18 mouse cellular contexts compared by ENCODE assay signal in genomic region chr17:67213711-67214110, GRCm38 (mm10).
DNase-seq lines count a peak whose midpoint lies in the region; ATAC-seq lines count a peak whose summit lies in the region.
"Had no signal": no experiment of that assay in that cellular context is flagged by ENCODE, and none has a peak within 500 bp of the region (broad histone marks: within the 10 kb centered on the region; RNA-seq: fewer than 3 reads in every experiment).

No protein-coding gene starts in this region.

- H3K27ac ChIP-seq in heart, embryonic 11.5 days (ENCODE audit: low read depth, low read length): no peak overlapping the region
- no peak overlapping the region for H3K27ac ChIP-seq in kidney, embryonic 16.5 days (ENCODE audit: low read length)
- H3K27ac ChIP-seq in forebrain, embryonic 11.5 days (ENCODE audit: low read depth, low read length): no peak overlapping the region
- H3K27ac ChIP-seq: embryonic facial prominence, embryonic 12.5 days; forebrain, embryonic 15.5 days; limb, embryonic 15.5 days; lung, embryonic 15.5 days; stomach, postnatal 0 days had no signal

- H3K4me1 ChIP-seq in heart, embryonic 11.5 days (ENCODE audit: control insufficient read depth, insufficient read depth, low read length): peaks cover 9% of the 10 kb centered on the region
- peaks cover 14% of the 10 kb centered on the region for H3K4me1 ChIP-seq in kidney, embryonic 16.5 days (ENCODE audit: insufficient read depth, low read length)
- no peaks in the 10 kb centered on the region; the same call in 1 of the 2 replicates for H3K4me1 ChIP-seq in forebrain, embryonic 11.5 days (replicated peaks; ENCODE audit: control insufficient read depth, insufficient read depth, low read length)
- H3K4me1 ChIP-seq: megakaryocyte, embryonic 14.5 days had no signal

- H3K27me3 ChIP-seq in heart, embryonic 11.5 days (ENCODE audit: control insufficient read depth, insufficient read depth, low read length): no peaks in the 10 kb centered on the region
- H3K27me3 ChIP-seq in kidney, embryonic 16.5 days (ENCODE audit: insufficient read depth, low read length): no peaks in the 10 kb centered on the region
- no peaks in the 10 kb centered on the region for H3K27me3 ChIP-seq in forebrain, embryonic 11.5 days (ENCODE audit: control insufficient read depth, insufficient read depth, low read length)
- H3K27me3 ChIP-seq: embryonic facial prominence, embryonic 12.5 days; forebrain, embryonic 15.5 days; limb, embryonic 15.5 days; lung, embryonic 15.5 days; megakaryocyte, embryonic 14.5 days had no signal

- no peak overlapping the region for H3K4me2 ChIP-seq in heart, embryonic 11.5 days
- H3K4me2 ChIP-seq in kidney, embryonic 16.5 days (replicated peaks; ENCODE audit: low read depth, low read length): no peak overlapping the region
- no peak overlapping the region for H3K4me2 ChIP-seq in forebrain, embryonic 11.5 days (ENCODE audit: low read depth, low read length, severe bottlenecking)
- H3K4me2 ChIP-seq: embryonic facial prominence, embryonic 12.5 days; forebrain, embryonic 15.5 days; limb, embryonic 15.5 days; lung, embryonic 15.5 days had no signal

- no peak overlapping the region for H3K4me3 ChIP-seq in heart, embryonic 11.5 days (ENCODE audit: low read depth, low read length)
- no peak overlapping the region for H3K4me3 ChIP-seq in kidney, embryonic 16.5 days (ENCODE audit: low read length)
- no peak overlapping the region for H3K4me3 ChIP-seq in forebrain, embryonic 11.5 days (ENCODE audit: low read depth, low read length)
- H3K4me3 ChIP-seq: embryonic facial prominence, embryonic 12.5 days; forebrain, embryonic 15.5 days; limb, embryonic 15.5 days; lung, embryonic 15.5 days; megakaryocyte, embryonic 14.5 days had no signal

- 23% methylated on average over 3 of the region's 3 CpGs for WGBS in heart, embryonic 11.5 days (ENCODE audit: insufficient replicate concordance)
- WGBS in kidney, embryonic 16.5 days: 21% methylated on average over 3 of the region's 3 CpGs
- 30% methylated on average over 3 of the region's 3 CpGs for WGBS in forebrain, embryonic 11.5 days

- no peak for ATAC-seq in heart, embryonic 11.5 days (replicated peaks; ENCODE audit: insufficient number of reproducible peaks, low FRiP score, low TSS enrichment)
- ATAC-seq in kidney, embryonic 16.5 days (ENCODE audit: low FRiP score, low TSS enrichment): no peak
- no peak for ATAC-seq in erythroid progenitor cell, adult 5-6 weeks (replicated peaks; ENCODE audit: low FRiP score, poor library complexity, severe bottlenecking)
- no peak for ATAC-seq in forebrain, embryonic 11.5 days (replicated peaks; ENCODE audit: low FRiP score)
- ATAC-seq: CD4-positive, CD25-positive, alpha-beta regulatory T cell, adult 4 months; forebrain, embryonic 15.5 days; intestine, postnatal 0 days had no signal

- no peaks in the 10 kb centered on the region for H3K9me3 ChIP-seq in heart, embryonic 11.5 days (replicated peaks; ENCODE audit: control insufficient read depth, low read length)
- no peaks in the 10 kb centered on the region for H3K9me3 ChIP-seq in kidney, embryonic 16.5 days (ENCODE audit: low read length)
- H3K9me3 ChIP-seq in forebrain, embryonic 11.5 days (ENCODE audit: control insufficient read depth, low read length): no peaks in the 10 kb centered on the region
- H3K9me3 ChIP-seq: embryonic facial prominence, embryonic 12.5 days; forebrain, embryonic 15.5 days; limb, embryonic 15.5 days; lung, embryonic 15.5 days had no signal

- no peaks in the 10 kb centered on the region for H3K36me3 ChIP-seq in heart, embryonic 11.5 days (ENCODE audit: control insufficient read depth, insufficient read depth, low read length)
- no peaks in the 10 kb centered on the region for H3K36me3 ChIP-seq in kidney, embryonic 16.5 days (ENCODE audit: insufficient read depth, low read length)
- no peaks in the 10 kb centered on the region for H3K36me3 ChIP-seq in forebrain, embryonic 11.5 days (ENCODE audit: control insufficient read depth, insufficient read depth, low read length)
- H3K36me3 ChIP-seq: embryonic facial prominence, embryonic 12.5 days; forebrain, embryonic 15.5 days; limb, embryonic 15.5 days; lung, embryonic 15.5 days had no signal

- no peak overlapping the region for H3K9ac ChIP-seq in heart, embryonic 11.5 days (ENCODE audit: low read depth, low read length)
- H3K9ac ChIP-seq in kidney, embryonic 16.5 days (replicated peaks; ENCODE audit: low read length): peak overlapping the region; percentile 31; the same call in 1 of the 2 replicates
- no peak overlapping the region for H3K9ac ChIP-seq in forebrain, embryonic 11.5 days (ENCODE audit: low read length)
- H3K9ac ChIP-seq: embryonic facial prominence, embryonic 12.5 days; forebrain, embryonic 15.5 days; limb, embryonic 15.5 days; lung, embryonic 15.5 days had no signal

- DNase-seq in heart, adult 11 months: peak; percentile 97
- DNase-seq in adrenal gland, postnatal 36 days: peak; percentile 19 to 30
- DNase-seq in forelimb bud, embryonic 11.5 days (ENCODE audit: low read depth, low spot score): peak; percentile 35
- no peak for DNase-seq in spleen, postnatal 4 days (ENCODE audit: low spot score in 2 of 2)
- DNase-seq in forebrain, embryonic 11.5 days (ENCODE audit: low spot score): no peak
- DNase-seq: cerebellum, adult 2 months; gastrocnemius, postnatal 14 days had no signal

Comparison
In these comparisons a context has a peak if more than half of its experiments do, and no peak if none do; other contexts are left out.
1. DNase-seq: peak in heart, adult 11 months (single experiment), adrenal gland, postnatal 36 days (2 of 2) and forelimb bud, embryonic 11.5 days (single experiment); none in spleen, postnatal 4 days (0 of 2) and forebrain, embryonic 11.5 days (single experiment).